Mouse (Mus musculus): ENCODE measurements around the gene Lrrc45. TPM values are rescaled to one million over a fixed set of nuclear protein-coding genes. Genes with fewer than 3 reads are reported as not detected.

Lrrc45 gene
- polyA plus RNA-seq, 1 experiment from 2014 or later = 50.4 TPM

- WGBS = 7% methylated on average over 17 of the region's 17 CpGs
- Histone ChIP-seq H3K36me3 (ENCODE audit: control insufficient read depth, insufficient read depth, low read length) (peaks cover 35% of the 10 kb centered on the region), H3K4me1 (ENCODE audit: control insufficient read depth, insufficient read depth, low read length) (peaks cover 14% of the 10 kb centered on the region), H3K27me3 (ENCODE audit: control insufficient read depth, insufficient read depth, low read length) (no peaks in the 10 kb centered on the region), H3K4me2 (ENCODE audit: low read length) (peak overlapping the region; percentile 91), H3K9ac (replicated peaks; ENCODE audit: low read length) (peak overlapping the region; percentile 86), H3K27ac (replicated peaks; ENCODE audit: low read depth, low read length) (peak overlapping the region; percentile 74), H3K4me3 (replicated peaks; ENCODE audit: low read depth, low read length) (peak overlapping the region; percentile 75), H3K9me3 (ENCODE audit: control insufficient read depth, low read length) (no peaks in the 10 kb centered on the region)
- no peak for ATAC-seq (ENCODE audit: low FRiP score, low TSS enrichment)
- peak; percentile 93 for DNase-seq
Measured at GRCm38 (mm10) chr11:120720450-120720849, 6.7 kb downstream of the Lrrc45 start.

GRCm38 (mm10) chr11:120721124-120722066, 7.7 kb downstream of the Lrrc45 start, which contains the start of gene Rac3:
TSS of gene Rac3 (plus strand) at chr11:120721470.
- peak within 1 kb of the TSS; percentile 86 for H3K9ac ChIP-seq (replicated peaks; ENCODE audit: low read length)
- H3K36me3 ChIP-seq (ENCODE audit: control insufficient read depth, insufficient read depth, low read length) = peaks cover 29% of the 10 kb centered on the region
- H3K27ac ChIP-seq (replicated peaks; ENCODE audit: low read depth, low read length) = peak within 1 kb of the TSS; percentile 74
- WGBS = 1% methylated on average over 87 of the region's 90 CpGs
- H3K4me2 ChIP-seq (ENCODE audit: low read length) = peak within 1 kb of the TSS; percentile 91
- peak; percentile 94 for DNase-seq
- H3K27me3 ChIP-seq (ENCODE audit: control insufficient read depth, insufficient read depth, low read length) = no peaks in the 10 kb centered on the region
- H3K4me1 ChIP-seq (ENCODE audit: control insufficient read depth, insufficient read depth, low read length) = peaks cover 14% of the 10 kb centered on the region
- peak; percentile 86 for ATAC-seq (ENCODE audit: low FRiP score, low TSS enrichment)
- no peaks in the 10 kb centered on the region for H3K9me3 ChIP-seq (ENCODE audit: control insufficient read depth, low read length)
- peak within 1 kb of the TSS; percentile 75 for H3K4me3 ChIP-seq (replicated peaks; ENCODE audit: low read depth, low read length)

- H3K9me3 ChIP-seq (ENCODE audit: control insufficient read depth, low read length) = no peaks in the 10 kb centered on the region
- peak overlapping the region; percentile 91 for H3K4me2 ChIP-seq (ENCODE audit: low read length)
- no peaks in the 10 kb centered on the region for H3K27me3 ChIP-seq (ENCODE audit: control insufficient read depth, insufficient read depth, low read length)
- peaks cover 24% of the 10 kb centered on the region for H3K36me3 ChIP-seq (ENCODE audit: control insufficient read depth, insufficient read depth, low read length)
- DNase-seq (peak; percentile 39), ATAC-seq (ENCODE audit: low FRiP score, low TSS enrichment) (no peak)
- H3K4me3 ChIP-seq (replicated peaks; ENCODE audit: low read depth, low read length) = peak overlapping the region; percentile 75
- WGBS = 20% methylated on average over 21 of the region's 21 CpGs
- peak overlapping the region; percentile 74; the same call in 1 of the 2 replicates for H3K27ac ChIP-seq (replicated peaks; ENCODE audit: low read depth, low read length)
- peak overlapping the region; percentile 86 for H3K9ac ChIP-seq (replicated peaks; ENCODE audit: low read length)
- peaks cover 19% of the 10 kb centered on the region for H3K4me1 ChIP-seq (ENCODE audit: control insufficient read depth, insufficient read depth, low read length)
Measured at GRCm38 (mm10) chr11:120722067-120722630, 8.4 kb downstream of the Lrrc45 start.

GRCm38 (mm10) chr11:120722761-120723382, 9.1 kb downstream of the Lrrc45 start:
- Histone ChIP-seq H3K9ac (replicated peaks; ENCODE audit: low read length) (peak overlapping the region; percentile 86; the same call in 1 of the 2 replicates), H3K4me2 (ENCODE audit: low read length) (peak overlapping the region; percentile 91), H3K4me3 (replicated peaks; ENCODE audit: low read depth, low read length) (peak overlapping the region; percentile 75), H3K27ac (replicated peaks; ENCODE audit: low read depth, low read length) (no peak overlapping the region), H3K36me3 (ENCODE audit: control insufficient read depth, insufficient read depth, low read length) (peaks cover 18% of the 10 kb centered on the region), H3K9me3 (ENCODE audit: control insufficient read depth, low read length) (no peaks in the 10 kb centered on the region), H3K4me1 (ENCODE audit: control insufficient read depth, insufficient read depth, low read length) (peaks cover 19% of the 10 kb centered on the region), H3K27me3 (ENCODE audit: control insufficient read depth, insufficient read depth, low read length) (no peaks in the 10 kb centered on the region)
- WGBS = 86% methylated on average over 11 of the region's 11 CpGs
- DNase-seq (no peak), ATAC-seq (ENCODE audit: low FRiP score, low TSS enrichment) (no peak)

- 84% methylated on average over 7 of the region's 7 CpGs for WGBS
- Histone ChIP-seq H3K9me3 (ENCODE audit: control insufficient read depth, low read length) (no peaks in the 10 kb centered on the region), H3K4me1 (ENCODE audit: control insufficient read depth, insufficient read depth, low read length) (peaks cover 19% of the 10 kb centered on the region), H3K9ac (replicated peaks; ENCODE audit: low read length) (no peak overlapping the region), H3K27ac (replicated peaks; ENCODE audit: low read depth, low read length) (no peak overlapping the region), H3K4me2 (ENCODE audit: low read length) (no peak overlapping the region), H3K36me3 (ENCODE audit: control insufficient read depth, insufficient read depth, low read length) (peaks cover 12% of the 10 kb centered on the region), H3K4me3 (replicated peaks; ENCODE audit: low read depth, low read length) (no peak overlapping the region), H3K27me3 (ENCODE audit: control insufficient read depth, insufficient read depth, low read length) (no peaks in the 10 kb centered on the region)
- DNase-seq (no peak), ATAC-seq (ENCODE audit: low FRiP score, low TSS enrichment) (no peak)
Measured at GRCm38 (mm10) chr11:120723509-120723908, 9.8 kb downstream of the Lrrc45 start.

GRCm38 (mm10) chr11:120726243-120727168, 12.8 kb downstream of the Lrrc45 start:
- Histone ChIP-seq H3K27me3 (ENCODE audit: control insufficient read depth, insufficient read depth, low read length) (no peaks in the 10 kb centered on the region), H3K9me3 (ENCODE audit: control insufficient read depth, low read length) (no peaks in the 10 kb centered on the region), H3K36me3 (ENCODE audit: control insufficient read depth, insufficient read depth, low read length) (no peaks in the 10 kb centered on the region), H3K4me2 (ENCODE audit: low read length) (peak overlapping the region; percentile 80), H3K4me1 (ENCODE audit: control insufficient read depth, insufficient read depth, low read length) (peaks cover 13% of the 10 kb centered on the region), H3K9ac (replicated peaks; ENCODE audit: low read length) (peak overlapping the region; percentile 57), H3K4me3 (replicated peaks; ENCODE audit: low read depth, low read length) (peak overlapping the region; percentile 41), H3K27ac (replicated peaks; ENCODE audit: low read depth, low read length) (no peak overlapping the region)
- ATAC-seq (ENCODE audit: low FRiP score, low TSS enrichment) = peak; percentile 9
- WGBS = 18% methylated on average over 34 of the region's 36 CpGs
- no peak for DNase-seq

- Histone ChIP-seq H3K27me3 (ENCODE audit: control insufficient read depth, insufficient read depth, low read length) (no peaks in the 10 kb centered on the region), H3K4me3 (replicated peaks; ENCODE audit: low read depth, low read length) (peak within 1 kb of the TSS; percentile 41), H3K4me1 (ENCODE audit: control insufficient read depth, insufficient read depth, low read length) (peaks cover 11% of the 10 kb centered on the region), H3K9me3 (ENCODE audit: control insufficient read depth, low read length) (no peaks in the 10 kb centered on the region), H3K9ac (replicated peaks; ENCODE audit: low read length) (peak within 1 kb of the TSS; percentile 57), H3K27ac (replicated peaks; ENCODE audit: low read depth, low read length) (no peak within 1 kb of the TSS), H3K36me3 (ENCODE audit: control insufficient read depth, insufficient read depth, low read length) (no peaks in the 10 kb centered on the region), H3K4me2 (ENCODE audit: low read length) (peak within 1 kb of the TSS; percentile 80)
- WGBS = under 1% methylated on average over 14 of the region's 14 CpGs
- ATAC-seq (ENCODE audit: low FRiP score, low TSS enrichment) = peak; percentile 71
- DNase-seq = peak; percentile 78
Measured at GRCm38 (mm10) chr11:120727169-120727527, 13.4 kb downstream of the Lrrc45 start, which contains the start of gene Dcxr. TSS of gene Dcxr (minus strand) at chr11:120727281.

GRCm38 (mm10) chr11:120727564-120727963, 13.8 kb downstream of the Lrrc45 start:
- Histone ChIP-seq H3K9me3 (ENCODE audit: control insufficient read depth, low read length) (no peaks in the 10 kb centered on the region), H3K9ac (replicated peaks; ENCODE audit: low read length) (no peak overlapping the region), H3K4me2 (ENCODE audit: low read length) (no peak overlapping the region), H3K27ac (replicated peaks; ENCODE audit: low read depth, low read length) (no peak overlapping the region), H3K36me3 (ENCODE audit: control insufficient read depth, insufficient read depth, low read length) (no peaks in the 10 kb centered on the region), H3K4me3 (replicated peaks; ENCODE audit: low read depth, low read length) (no peak overlapping the region), H3K27me3 (ENCODE audit: control insufficient read depth, insufficient read depth, low read length) (no peaks in the 10 kb centered on the region), H3K4me1 (ENCODE audit: control insufficient read depth, insufficient read depth, low read length) (peaks cover 7% of the 10 kb centered on the region)
- 54% methylated on average over 12 of the region's 12 CpGs for WGBS
- DNase-seq (no peak), ATAC-seq (ENCODE audit: low FRiP score, low TSS enrichment) (no peak)

Measured in midbrain, embryonic 14.5 days (tissue).